In genomic region chr3:148947805-148948405, GRCm38 (mm10) we compare ENCODE assay signal across 18 mouse cellular contexts. TPM values are rescaled to one million over a fixed set of nuclear protein-coding genes. Genes with fewer than 3 reads are reported as not detected.
A peak's percentile ranks its signal among the peaks of the same experiment; 100 is the strongest.
DNase-seq lines count a peak whose midpoint lies in the region; ATAC-seq and TF ChIP-seq lines count a peak whose summit lies in the region.
"Had no signal": no experiment of that assay in that cellular context is flagged by ENCODE, and none has a peak within 500 bp of the region (broad histone marks: within the 10 kb centered on the region; RNA-seq: fewer than 3 reads in every experiment).

No protein-coding gene starts in this region.

- H3K36me3 ChIP-seq in midbrain, embryonic 11.5 days (ENCODE audit: control insufficient read depth, insufficient read depth, low read length): peaks cover 2% of the 10 kb centered on the region; the same call in 1 of the 2 replicates
- no peaks in the 10 kb centered on the region for H3K36me3 ChIP-seq in midbrain, postnatal 0 days (ENCODE audit: insufficient read depth, low read length)
- H3K36me3 ChIP-seq in forebrain, postnatal 0 days (ENCODE audit: insufficient read depth): no peaks in the 10 kb centered on the region
- no peaks in the 10 kb centered on the region for H3K36me3 ChIP-seq in intestine, embryonic 15.5 days
- no peaks in the 10 kb centered on the region for H3K36me3 ChIP-seq in neural tube, embryonic 14.5 days (ENCODE audit: control insufficient read depth, insufficient read depth, low read length)

- no peak for TF ChIP-seq CTCF in midbrain, postnatal 0 days (IDR thresholded peaks at IDR 0.05)
- no peak for TF ChIP-seq CTCF in forebrain, postnatal 0 days (IDR thresholded peaks at IDR 0.05; ENCODE audit: low read depth)

- H3K9ac ChIP-seq in midbrain, embryonic 11.5 days (ENCODE audit: low read length): no peak overlapping the region
- no peak overlapping the region for H3K9ac ChIP-seq in midbrain, postnatal 0 days (replicated peaks; ENCODE audit: low read length, poor library complexity, severe bottlenecking)
- no peak overlapping the region for H3K9ac ChIP-seq in forebrain, postnatal 0 days
- H3K9ac ChIP-seq in intestine, embryonic 15.5 days: no peak overlapping the region
- no peak overlapping the region for H3K9ac ChIP-seq in neural tube, embryonic 14.5 days (replicated peaks; ENCODE audit: low read depth, low read length)
- H3K9ac ChIP-seq: embryonic facial prominence, embryonic 15.5 days had no signal

- peak; percentile 90 for DNase-seq in midbrain, embryonic 11.5 days (ENCODE audit: low spot score, missing footprints)
- DNase-seq in midbrain, postnatal 0 days (ENCODE audit: low spot score): no peak
- peak; percentile 44 for DNase-seq in forebrain, postnatal 0 days
- no peak for DNase-seq in cerebellum, adult 11-12 months
- no peak for DNase-seq in left cerebral cortex, adult 9 months (ENCODE audit: low spot score in 2 of 2)
- DNase-seq: adrenal gland, postnatal 25 days; cerebellum, adult 9-10 months; heart, adult 18-20 months; layer of hippocampus, postnatal 36 days; left cerebral cortex, postnatal 4 days; lung, adult 2 months; lung, postnatal 4 days; thymus, postnatal 36 days had no signal

- H3K27me3 ChIP-seq in midbrain, embryonic 11.5 days (ENCODE audit: control insufficient read depth, insufficient read depth, low read length): no peaks in the 10 kb centered on the region
- no peaks in the 10 kb centered on the region for H3K27me3 ChIP-seq in midbrain, postnatal 0 days (ENCODE audit: insufficient read depth, low read length)
- no peaks in the 10 kb centered on the region for H3K27me3 ChIP-seq in forebrain, postnatal 0 days (ENCODE audit: insufficient read depth, low read length)
- H3K27me3 ChIP-seq in intestine, embryonic 15.5 days (replicated peaks): no peaks in the 10 kb centered on the region
- H3K27me3 ChIP-seq in neural tube, embryonic 14.5 days (ENCODE audit: control insufficient read depth, insufficient read depth, low read length): no peaks in the 10 kb centered on the region
- H3K27me3 ChIP-seq: embryonic facial prominence, embryonic 15.5 days had no signal

- no peaks in the 10 kb centered on the region for H3K9me3 ChIP-seq in midbrain, embryonic 11.5 days (ENCODE audit: control insufficient read depth, low read length)
- no peaks in the 10 kb centered on the region for H3K9me3 ChIP-seq in midbrain, postnatal 0 days (ENCODE audit: low read length)
- H3K9me3 ChIP-seq in forebrain, postnatal 0 days (ENCODE audit: low read length): no peaks in the 10 kb centered on the region
- H3K9me3 ChIP-seq in intestine, embryonic 15.5 days: no peaks in the 10 kb centered on the region
- no peaks in the 10 kb centered on the region for H3K9me3 ChIP-seq in neural tube, embryonic 14.5 days (ENCODE audit: control insufficient read depth, low read length)
- H3K9me3 ChIP-seq: embryonic facial prominence, embryonic 15.5 days had no signal

- H3K4me1 ChIP-seq in midbrain, embryonic 11.5 days (ENCODE audit: control insufficient read depth, insufficient read depth, low read length): peaks cover 57% of the 10 kb centered on the region
- H3K4me1 ChIP-seq in midbrain, postnatal 0 days (ENCODE audit: insufficient read depth, low read length): no peaks in the 10 kb centered on the region
- peaks cover 28% of the 10 kb centered on the region for H3K4me1 ChIP-seq in forebrain, postnatal 0 days (ENCODE audit: insufficient read depth)
- H3K4me1 ChIP-seq in intestine, embryonic 15.5 days (replicated peaks): no peaks in the 10 kb centered on the region; the same call in 1 of the 2 replicates
- H3K4me1 ChIP-seq in neural tube, embryonic 14.5 days (ENCODE audit: control insufficient read depth, insufficient read depth, low read length): peaks cover 41% of the 10 kb centered on the region

- WGBS in midbrain, embryonic 11.5 days: 24% methylated on average over 9 of the region's 9 CpGs
- WGBS in midbrain, postnatal 0 days: 32% methylated on average over 9 of the region's 9 CpGs
- 34% methylated on average over 9 of the region's 9 CpGs for WGBS in forebrain, postnatal 0 days
- 61% methylated on average over 9 of the region's 9 CpGs for WGBS in intestine, embryonic 15.5 days
- 22% methylated on average over 9 of the region's 9 CpGs for WGBS in neural tube, embryonic 14.5 days

- no peak overlapping the region for H3K27ac ChIP-seq in midbrain, embryonic 11.5 days (ENCODE audit: low read depth, low read length)
- no peak overlapping the region for H3K27ac ChIP-seq in midbrain, postnatal 0 days (ENCODE audit: low read depth, low read length)
- no peak overlapping the region for H3K27ac ChIP-seq in forebrain, postnatal 0 days (ENCODE audit: low read depth, low read length)
- no peak overlapping the region for H3K27ac ChIP-seq in intestine, embryonic 15.5 days
- no peak overlapping the region for H3K27ac ChIP-seq in neural tube, embryonic 14.5 days (ENCODE audit: low read depth, low read length)
- H3K27ac ChIP-seq: embryonic facial prominence, embryonic 15.5 days had no signal

- ATAC-seq in midbrain, embryonic 11.5 days (ENCODE audit: low FRiP score): peak; percentile 56
- ATAC-seq in midbrain, postnatal 0 days (ENCODE audit: low FRiP score): no peak
- no peak; the same call in 1 of the 2 replicates for ATAC-seq in forebrain, postnatal 0 days
- peak; percentile 71 for ATAC-seq in intestine, embryonic 15.5 days
- ATAC-seq in neural tube, embryonic 14.5 days (ENCODE audit: low read depth): peak; percentile 29; the same call in 1 of the 2 replicates
- ATAC-seq: inflammation-experienced regulatory T-cells, adult 6 months had no signal

- H3K4me2 ChIP-seq in midbrain, embryonic 11.5 days: no peak overlapping the region
- no peak overlapping the region for H3K4me2 ChIP-seq in midbrain, postnatal 0 days (ENCODE audit: low read depth, low read length, poor library complexity, severe bottlenecking)
- no peak overlapping the region for H3K4me2 ChIP-seq in forebrain, postnatal 0 days (ENCODE audit: low read depth)
- H3K4me2 ChIP-seq in intestine, embryonic 15.5 days (replicated peaks): no peak overlapping the region
- H3K4me2 ChIP-seq in neural tube, embryonic 14.5 days (ENCODE audit: low read depth, low read length): no peak overlapping the region; the same call in 1 of the 2 replicates
- H3K4me2 ChIP-seq: embryonic facial prominence, embryonic 15.5 days; liver, embryonic 11.5 days had no signal

- no peak overlapping the region for H3K4me3 ChIP-seq in midbrain, embryonic 11.5 days (ENCODE audit: low read depth, low read length)
- H3K4me3 ChIP-seq in midbrain, postnatal 0 days (ENCODE audit: low read depth, low read length): no peak overlapping the region
- no peak overlapping the region for H3K4me3 ChIP-seq in forebrain, postnatal 0 days (ENCODE audit: low read depth, low read length)
- no peak overlapping the region for H3K4me3 ChIP-seq in intestine, embryonic 15.5 days (replicated peaks)
- H3K4me3 ChIP-seq in neural tube, embryonic 14.5 days (ENCODE audit: low read depth, low read length): no peak overlapping the region
- H3K4me3 ChIP-seq: embryonic facial prominence, embryonic 15.5 days had no signal

RNA-seq across cellular contexts. Expression of gene Adgrl2, which starts 42.5 kb away (rescaled TPM):
- 124 and 131 TPM in 2 replicates for polyA plus RNA-seq in midbrain, embryonic 11.5 days (2014; fragmentation: Nextera tagmentation; extraction: Ambion mirVana)
- 102 and 116 TPM in 2 replicates for total RNA-seq in midbrain, postnatal 0 days (2014; rRNA removed)
- polyA plus RNA-seq in midbrain, postnatal 0 days (2015; fragmentation: Nextera tagmentation; extraction: Ambion mirVana): 83.6 and 92.9 TPM in 2 replicates
- 100 and 116 TPM in 2 replicates for total RNA-seq in forebrain, postnatal 0 days (2014; rRNA removed)
- 66.3 and 73.6 TPM in 2 replicates for polyA plus RNA-seq in forebrain, postnatal 0 days (2015; fragmentation: Nextera tagmentation; extraction: Ambion mirVana)
- 38.6 and 38.9 TPM in 2 replicates for polyA plus RNA-seq in intestine, embryonic 15.5 days (2015; fragmentation: Nextera tagmentation; extraction: Ambion mirVana)
- 242 and 243 TPM in 2 replicates for polyA plus RNA-seq in neural tube, embryonic 14.5 days (2014; fragmentation: Nextera tagmentation; extraction: Ambion mirVana)

Comparison
In these comparisons a context has a peak if more than half of its experiments do, and no peak if none do; other contexts are left out.
1. ATAC-seq: peak in midbrain, embryonic 11.5 days (single experiment), intestine, embryonic 15.5 days (single experiment) and neural tube, embryonic 14.5 days (single experiment); none in midbrain, postnatal 0 days (single experiment) and forebrain, postnatal 0 days (single experiment).
2. DNase-seq: peak in midbrain, embryonic 11.5 days (single experiment) and forebrain, postnatal 0 days (single experiment); none in midbrain, postnatal 0 days (single experiment), cerebellum, adult 11-12 months (single experiment) and left cerebral cortex, adult 9 months (0 of 2).